Mouse (Mus musculus) stomach, embryonic 16.5 days (tissue): ENCODE data around the gene Srrm4. TPM values are rescaled to one million over a fixed set of nuclear protein-coding genes. Genes with fewer than 3 reads are reported as not detected.

Source experiments
- ATAC-seq: fragments of 200-750 bp; cut with Nextera tagmentation; 2 replicates; pipeline ENCODE4 v1.8.0; 2017; ENCODE audit warnings: moderate number of reproducible peaks, moderate TSS enrichment; ENCODE audit not compliant: insufficient read depth, low FRiP score
- H3K27ac ChIP-seq: fragments of 300-500 bp; sonication (generic); 2 replicates; pipeline ENCODE4 v1.5.1; 2014; ENCODE audit warnings: low read length
- H3K27me3 ChIP-seq: fragments of 300-500 bp; sonication (generic); 2 replicates; pipeline ENCODE4 v1.6.1; 2014; ENCODE audit warnings: low read length, control low read depth, mixed read lengths; ENCODE audit not compliant: control insufficient read depth, insufficient read depth
- H3K36me3 ChIP-seq: fragments of 300-500 bp; sonication (generic); 2 replicates; pipeline ENCODE4 v1.6.1; 2014; ENCODE audit warnings: low read length; ENCODE audit not compliant: control insufficient read depth, insufficient read depth
- H3K4me1 ChIP-seq: fragments of 300-500 bp; sonication (generic); 2 replicates; pipeline ENCODE4 v1.6.1; 2014; ENCODE audit warnings: low read length, control low read depth, mixed read lengths; ENCODE audit not compliant: control insufficient read depth, insufficient read depth
- H3K4me2 ChIP-seq: fragments of 300-500 bp; sonication (generic); 2 replicates; pipeline ENCODE4 v1.6.1; 2014; ENCODE audit warnings: low read depth, low read length, mixed read lengths
- H3K4me3 ChIP-seq: fragments of 300-500 bp; sonication (generic); replicated peaks from 2 replicates; pipeline ENCODE4 v1.5.1; 2014; ENCODE audit warnings: mild to moderate bottlenecking, low read length
- H3K9ac ChIP-seq: fragments of 300-500 bp; sonication (generic); 2 replicates; pipeline ENCODE4 v1.6.1; 2014; ENCODE audit warnings: low read length
- H3K9me3 ChIP-seq: fragments of 300-500 bp; sonication (generic); replicated peaks from 2 replicates; pipeline ENCODE4 v1.6.1; 2016; ENCODE audit warnings: low read length, control low read depth; ENCODE audit not compliant: control insufficient read depth
- WGBS: fragments of 180-500 bp; shearing (Covaris S2); extraction: QIAGEN DNeasy Blood & Tissue Kit; methylation state at CpG from one replicate; pipeline ENCODE4 v1.1.7; 2014; 5-methylcytosine and 5-hydroxymethylcytosine counted together
- polyA plus RNA-seq: library from polyadenylated mRNA; unstranded; fragments of >200 nt; fragmentation: Nextera tagmentation; extraction: Ambion mirVana; gene quantifications from 2 replicates; pipeline ENCODE4 v1.2.1, GENCODE M21; 2015

Srrm4 gene
- polyA plus RNA-seq, 1 experiment from 2014 or later = 1.3 TPM

DNA sequence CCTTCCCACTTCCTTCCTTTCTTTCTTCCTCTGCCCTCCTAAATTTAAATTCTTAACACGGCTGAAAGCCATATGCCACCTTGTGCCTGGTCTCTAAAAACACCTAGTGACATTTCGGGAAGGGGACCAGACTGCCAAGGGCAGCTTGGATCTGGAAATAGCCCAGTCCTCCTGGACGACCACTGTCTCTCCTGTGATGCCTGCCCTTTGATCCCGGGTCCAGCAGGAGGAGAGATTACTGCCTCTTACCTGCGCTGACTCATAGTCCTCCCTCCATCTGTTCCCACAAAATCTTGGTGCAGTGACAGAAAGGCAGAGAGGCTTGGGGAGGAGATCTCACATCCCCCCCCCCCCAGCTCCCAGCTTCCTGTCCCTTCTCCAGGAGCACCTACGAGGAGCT is 27.9 kb downstream of the Srrm4 start:
- Histone ChIP-seq H3K36me3 (no peaks in the 10 kb centered on the region), H3K4me1 (no peaks in the 10 kb centered on the region), H3K27ac (no peak overlapping the region), H3K9me3 (no peaks in the 10 kb centered on the region), H3K4me3 (no peak overlapping the region), H3K4me2 (no peak overlapping the region), H3K9ac (no peak overlapping the region), H3K27me3 (no peaks in the 10 kb centered on the region)
- no peak for ATAC-seq
- WGBS = 64% methylated on average over 6 of the region's 6 CpGs

DNA sequence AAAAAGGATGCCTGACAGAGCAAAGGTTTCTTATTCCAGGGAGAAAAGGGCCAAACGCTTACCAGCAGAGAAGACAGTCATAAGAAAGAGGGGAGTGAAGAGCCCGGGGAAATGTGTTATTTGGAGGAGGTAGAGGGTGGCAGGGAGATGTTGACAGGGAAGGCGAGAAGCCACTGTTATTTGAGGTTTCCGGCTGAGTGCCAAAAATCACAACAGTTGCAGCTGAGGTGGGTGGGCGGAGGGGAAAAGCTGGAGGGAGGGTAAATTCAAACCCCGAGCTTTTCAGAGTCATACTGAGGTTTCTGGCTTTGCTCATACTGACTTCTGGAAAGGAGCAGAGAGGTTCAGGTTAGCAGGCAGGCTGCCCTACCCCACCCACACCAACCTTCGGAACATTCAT is 32.5 kb downstream of the Srrm4 start:
- no peak overlapping the region for H3K4me3 ChIP-seq
- no peak for ATAC-seq
- H3K9me3 ChIP-seq = no peaks in the 10 kb centered on the region
- H3K27me3 ChIP-seq = no peaks in the 10 kb centered on the region
- H3K9ac ChIP-seq = no peak overlapping the region
- WGBS = 59% methylated on average over 7 of the region's 7 CpGs
- no peak overlapping the region for H3K27ac ChIP-seq
- H3K36me3 ChIP-seq = no peaks in the 10 kb centered on the region
- H3K4me1 ChIP-seq = no peaks in the 10 kb centered on the region
- no peak overlapping the region for H3K4me2 ChIP-seq

DNA sequence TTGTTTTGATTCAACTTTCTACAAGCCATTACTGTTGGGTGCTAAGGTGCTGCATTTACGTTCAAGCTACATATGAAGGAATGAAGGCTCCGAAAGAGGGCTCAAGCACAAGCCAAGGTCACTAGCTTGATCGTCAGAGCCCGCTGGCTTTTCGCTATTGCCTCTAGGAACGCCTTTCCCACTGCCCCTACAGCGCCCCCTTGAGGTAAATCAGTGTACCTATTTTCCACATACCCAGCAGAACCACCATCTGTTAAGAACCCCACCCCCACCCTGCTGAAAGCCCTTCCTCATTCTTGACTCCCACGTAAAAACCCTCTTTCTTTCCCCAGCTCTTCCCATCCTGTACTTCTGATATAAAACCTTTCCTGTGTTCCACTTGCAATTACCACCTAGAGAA is 35.0 kb downstream of the Srrm4 start:
- no peak overlapping the region for H3K4me3 ChIP-seq
- H3K9me3 ChIP-seq = no peaks in the 10 kb centered on the region
- no peaks in the 10 kb centered on the region for H3K27me3 ChIP-seq
- H3K9ac ChIP-seq = no peak overlapping the region
- H3K27ac ChIP-seq = no peak overlapping the region
- no peak for ATAC-seq
- H3K4me1 ChIP-seq = no peaks in the 10 kb centered on the region
- WGBS = 46% methylated on average over 8 of the region's 8 CpGs
- no peaks in the 10 kb centered on the region for H3K36me3 ChIP-seq
- no peak overlapping the region for H3K4me2 ChIP-seq

DNA sequence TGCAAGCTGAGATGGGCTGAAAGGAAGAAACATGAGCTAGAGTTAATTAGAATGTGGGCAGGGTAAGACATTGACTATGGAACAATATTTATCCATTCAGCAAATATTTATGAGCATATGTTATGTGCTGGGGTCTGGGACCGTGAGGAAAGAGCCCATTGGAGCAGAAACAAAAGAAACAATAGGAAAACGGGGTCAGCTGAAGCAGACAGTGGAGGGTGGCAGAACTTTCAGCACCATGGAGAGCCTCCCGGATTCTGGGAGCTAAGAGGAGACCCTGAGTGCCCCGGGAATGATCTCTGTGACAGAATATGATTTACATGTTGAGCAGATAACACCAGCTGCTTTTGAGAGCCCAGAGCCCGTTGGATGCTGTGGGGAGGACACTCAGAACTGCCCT is 37.7 kb downstream of the Srrm4 start:
- no peak overlapping the region for H3K4me3 ChIP-seq
- H3K4me2 ChIP-seq = no peak overlapping the region
- 8% methylated on average over 5 of the region's 5 CpGs for WGBS
- no peaks in the 10 kb centered on the region for H3K27me3 ChIP-seq
- no peak overlapping the region for H3K9ac ChIP-seq
- no peak overlapping the region for H3K27ac ChIP-seq
- no peaks in the 10 kb centered on the region for H3K4me1 ChIP-seq
- no peaks in the 10 kb centered on the region for H3K36me3 ChIP-seq
- H3K9me3 ChIP-seq = 0 out of 2 replicates have a peak, but pooled peaks cover 5% of the 10 kb centered on the region
- no peak for ATAC-seq

DNA sequence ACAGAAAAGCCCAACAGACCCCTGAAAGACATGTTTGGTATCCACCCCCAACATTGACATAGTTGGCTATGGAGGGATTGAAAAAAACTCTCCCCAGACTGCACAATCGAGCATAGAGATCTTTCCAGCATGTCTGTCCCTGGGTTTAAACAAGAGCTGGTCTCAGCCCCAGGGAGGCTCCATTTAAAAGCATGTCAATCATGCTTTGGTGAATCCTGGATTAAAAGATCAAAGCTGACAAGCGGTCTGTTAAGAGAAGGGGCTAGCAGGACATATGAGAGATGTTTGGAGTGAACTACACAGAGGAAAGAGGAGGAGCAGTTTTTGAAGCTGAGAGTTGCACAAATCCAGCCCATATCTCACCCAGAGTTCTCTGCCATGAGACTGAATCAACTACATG is 38.5 kb downstream of the Srrm4 start:
- no peak for ATAC-seq
- no peak overlapping the region for H3K27ac ChIP-seq
- H3K9me3 ChIP-seq = 0 out of 2 replicates have a peak, but pooled peaks cover 5% of the 10 kb centered on the region
- H3K4me3 ChIP-seq = no peak overlapping the region
- no peaks in the 10 kb centered on the region for H3K4me1 ChIP-seq
- no peak overlapping the region for H3K9ac ChIP-seq
- H3K27me3 ChIP-seq = no peaks in the 10 kb centered on the region
- H3K4me2 ChIP-seq = no peak overlapping the region
- WGBS = 53% methylated on average over 2 of the region's 2 CpGs
- no peaks in the 10 kb centered on the region for H3K36me3 ChIP-seq

DNA sequence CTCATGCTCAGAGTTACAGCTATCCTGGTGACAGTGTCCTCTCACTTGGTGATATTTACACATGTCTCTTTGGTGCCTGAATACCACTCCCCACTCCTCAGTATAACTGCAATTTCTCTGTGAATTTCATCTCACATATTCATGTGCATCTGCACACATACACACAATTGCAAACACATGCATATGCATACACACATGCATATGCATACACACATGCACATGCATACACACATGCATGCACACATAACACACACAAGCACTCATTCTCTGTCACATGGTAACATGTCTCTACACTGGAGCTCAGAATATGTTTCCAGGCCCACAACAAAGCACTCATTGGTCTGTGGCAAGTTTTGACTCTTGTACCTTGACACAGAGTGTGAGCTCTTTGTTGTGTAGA is 39.0 kb downstream of the Srrm4 start:
- Histone ChIP-seq H3K4me1 (no peaks in the 10 kb centered on the region), H3K4me2 (no peak overlapping the region), H3K27ac (no peak overlapping the region), H3K27me3 (no peaks in the 10 kb centered on the region), H3K36me3 (no peaks in the 10 kb centered on the region), H3K9ac (no peak overlapping the region), H3K9me3 (0 out of 2 replicates have a peak, but pooled peaks cover 5% of the 10 kb centered on the region), H3K4me3 (no peak overlapping the region)
- ATAC-seq = no peak

DNA sequence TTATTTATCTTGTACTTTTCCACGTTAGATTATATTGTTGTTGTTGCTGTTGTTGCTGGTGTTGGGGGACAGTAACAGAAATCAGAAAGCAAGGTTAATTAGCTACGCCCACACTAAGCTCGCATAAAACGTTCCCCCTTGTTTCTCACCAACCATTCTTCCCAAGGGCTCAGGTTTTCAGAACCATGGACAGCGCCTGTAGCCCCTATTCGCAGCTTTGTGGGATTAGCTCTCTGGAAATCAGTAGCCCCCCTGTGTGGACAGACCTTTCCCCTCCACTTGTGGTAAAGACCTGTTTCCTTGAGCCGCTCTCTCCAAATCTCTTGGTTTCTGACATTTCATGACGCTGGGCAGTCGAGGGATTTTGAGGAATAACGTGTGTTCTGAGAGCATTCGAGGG is 45.9 kb downstream of the Srrm4 start:
- no peaks in the 10 kb centered on the region for H3K36me3 ChIP-seq
- no peak overlapping the region for H3K27ac ChIP-seq
- ATAC-seq = no peak
- H3K4me1 ChIP-seq = no peaks in the 10 kb centered on the region
- no peak overlapping the region for H3K9ac ChIP-seq
- H3K9me3 ChIP-seq = 0 out of 2 replicates have a peak, but pooled peaks cover 5% of the 10 kb centered on the region
- no peak overlapping the region for H3K4me3 ChIP-seq
- 33% methylated on average over 11 of the region's 11 CpGs for WGBS
- H3K27me3 ChIP-seq = no peaks in the 10 kb centered on the region
- H3K4me2 ChIP-seq = no peak overlapping the region

DNA sequence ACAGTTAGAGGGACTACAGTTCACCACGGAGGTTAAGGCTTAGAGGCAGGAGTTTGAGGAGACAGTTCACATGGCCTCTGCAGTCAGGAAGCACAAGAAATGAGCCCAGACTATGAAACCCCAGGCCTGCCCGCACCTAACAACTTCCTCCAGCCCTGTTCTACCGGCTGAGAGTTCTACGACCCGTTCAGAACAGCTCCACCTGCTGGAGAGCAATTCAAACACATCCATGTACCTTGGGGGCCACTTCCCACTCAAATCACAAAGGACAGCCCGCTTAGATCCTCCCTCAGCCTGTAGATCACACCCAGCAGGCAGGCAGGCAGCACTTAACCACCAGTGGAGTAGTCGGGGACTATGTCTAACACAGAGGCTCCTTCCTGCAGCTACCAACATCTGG is 49.3 kb downstream of the Srrm4 start:
- no peak overlapping the region for H3K9ac ChIP-seq
- no peak overlapping the region for H3K4me3 ChIP-seq
- no peak overlapping the region for H3K4me2 ChIP-seq
- no peaks in the 10 kb centered on the region for H3K9me3 ChIP-seq
- no peak overlapping the region for H3K27ac ChIP-seq
- WGBS = 67% methylated on average over 7 of the region's 7 CpGs
- ATAC-seq = no peak
- H3K36me3 ChIP-seq = no peaks in the 10 kb centered on the region
- H3K4me1 ChIP-seq = no peaks in the 10 kb centered on the region
- no peaks in the 10 kb centered on the region for H3K27me3 ChIP-seq

DNA sequence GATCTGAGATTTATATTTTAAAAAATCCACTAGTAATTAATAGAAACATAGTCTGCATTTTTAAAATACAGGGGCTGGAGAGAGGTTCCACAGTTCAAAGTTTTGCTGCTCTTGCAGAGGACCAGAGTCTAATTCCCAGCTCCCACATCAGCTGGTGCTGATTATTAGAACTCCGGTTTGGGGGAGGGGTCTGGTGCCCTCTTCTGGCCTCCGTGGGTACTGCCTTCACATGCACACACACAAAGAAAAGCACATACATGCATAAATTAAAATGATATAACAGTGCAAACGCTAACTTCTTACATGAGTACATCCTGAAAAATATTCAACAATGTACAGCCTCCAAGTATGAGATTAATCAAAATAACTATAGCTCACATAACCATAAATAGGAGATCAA is 50.5 kb downstream of the Srrm4 start:
- H3K4me2 ChIP-seq = no peak overlapping the region
- no peaks in the 10 kb centered on the region for H3K36me3 ChIP-seq
- H3K27ac ChIP-seq = no peak overlapping the region
- H3K4me1 ChIP-seq = no peaks in the 10 kb centered on the region
- 83% methylated on average over 3 of the region's 3 CpGs for WGBS
- H3K27me3 ChIP-seq = no peaks in the 10 kb centered on the region
- no peaks in the 10 kb centered on the region for H3K9me3 ChIP-seq
- no peak for ATAC-seq
- H3K4me3 ChIP-seq = no peak overlapping the region
- no peak overlapping the region for H3K9ac ChIP-seq

DNA sequence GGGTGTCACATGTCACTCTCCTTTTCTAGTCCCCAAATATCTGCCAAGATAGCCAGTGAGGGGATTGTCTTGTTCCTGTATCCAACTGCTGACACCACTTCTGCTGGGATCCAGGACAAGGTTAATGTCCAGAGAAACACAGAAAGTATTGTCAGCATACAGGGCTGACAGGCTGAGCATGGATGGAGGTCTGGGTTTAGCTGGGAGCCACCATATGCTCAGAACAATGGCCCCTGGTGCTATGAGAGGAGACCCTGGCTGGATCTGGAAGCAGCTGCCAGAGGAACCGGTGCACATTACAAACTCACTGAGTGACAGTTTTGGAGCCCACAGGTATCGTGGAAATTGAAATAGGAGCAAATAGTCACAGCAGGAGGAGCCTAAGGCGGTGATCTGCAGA is 52.3 kb downstream of the Srrm4 start:
- Histone ChIP-seq H3K9me3 (no peaks in the 10 kb centered on the region), H3K27ac (no peak overlapping the region), H3K27me3 (no peaks in the 10 kb centered on the region), H3K9ac (no peak overlapping the region), H3K4me3 (no peak overlapping the region), H3K36me3 (no peaks in the 10 kb centered on the region), H3K4me2 (no peak overlapping the region), H3K4me1 (no peaks in the 10 kb centered on the region)
- 55% methylated on average over 3 of the region's 3 CpGs for WGBS
- ATAC-seq = no peak
